Mouse (Mus musculus): ENCODE measurements at regions not wholly inside any gene's neighbourhood (a gene's known extent, or its start where the extent isn't known, plus 50 kb on each side); places are given as distances from the start of the nearest gene placed in this dataset.
"Not testable (repeated sequence)": the region's sequence is repeated elsewhere in the genome, so short reads cannot be mapped to it uniquely, and the experiment has no call there.

DNA sequence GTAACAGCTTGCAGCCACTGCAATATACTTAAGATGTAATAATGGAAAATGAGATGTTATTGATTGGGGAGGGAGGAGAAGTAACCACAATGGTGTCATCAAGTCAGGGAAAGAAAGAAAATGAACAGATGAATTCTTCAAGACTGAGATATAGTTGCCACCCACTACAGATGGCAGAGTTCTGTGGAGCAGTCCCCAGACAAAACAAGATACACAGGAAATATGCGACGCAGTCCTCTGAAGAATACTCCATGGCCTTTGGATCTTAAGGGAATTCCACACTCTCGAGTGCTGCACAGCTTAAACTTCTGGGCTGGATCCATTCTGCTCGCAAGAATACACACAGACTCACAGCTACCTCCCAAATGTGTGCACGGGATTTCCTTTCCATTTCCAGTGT is 113.4 kb downstream of the Sox4 start:
- DNase-seq (ENCODE audit: low read depth, low spot score): no peak

DNA sequence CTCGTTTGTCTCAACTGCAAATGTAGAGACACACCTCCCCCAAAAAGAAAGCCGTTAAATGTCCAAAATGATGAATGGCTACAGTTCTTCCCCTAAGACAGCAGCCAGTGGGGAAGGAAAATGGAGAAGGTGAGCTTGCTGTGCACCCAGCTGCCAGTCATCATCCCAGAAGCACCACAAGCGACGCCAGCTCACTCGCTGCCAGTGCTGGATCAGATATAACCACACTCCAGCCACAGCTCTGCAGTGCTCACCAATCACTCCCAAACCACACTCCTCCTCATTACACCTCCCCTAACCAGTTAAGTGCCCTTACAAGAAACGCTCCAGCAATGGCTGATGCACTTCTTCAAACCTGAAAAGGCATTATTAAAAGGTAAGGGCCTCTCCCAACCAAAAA is 114.4 kb downstream of the Sox4 start:
- DNase-seq (ENCODE audit: low read depth, low spot score): peak; percentile 37

DNA sequence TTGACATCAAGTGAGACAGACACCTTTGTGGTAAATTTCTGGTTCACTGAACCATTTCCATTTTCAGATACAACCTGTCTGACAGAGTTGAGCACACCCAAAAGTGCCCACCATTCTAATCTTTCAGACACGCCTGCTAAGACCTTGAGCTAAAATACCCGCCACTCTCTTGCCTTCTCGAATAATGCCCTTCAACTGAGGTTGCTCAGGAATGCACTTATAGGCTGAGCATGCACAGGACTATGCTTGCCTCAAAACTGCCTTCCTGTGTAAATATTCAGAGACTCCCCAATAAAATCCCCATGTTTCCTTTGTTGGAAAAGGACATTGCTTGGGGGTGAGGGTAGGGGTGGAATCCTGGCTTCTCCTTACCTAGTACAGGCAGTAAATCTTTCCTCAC is 115.3 kb downstream of the Sox4 start:
- no peak for DNase-seq (ENCODE audit: low read depth, low spot score)

DNA sequence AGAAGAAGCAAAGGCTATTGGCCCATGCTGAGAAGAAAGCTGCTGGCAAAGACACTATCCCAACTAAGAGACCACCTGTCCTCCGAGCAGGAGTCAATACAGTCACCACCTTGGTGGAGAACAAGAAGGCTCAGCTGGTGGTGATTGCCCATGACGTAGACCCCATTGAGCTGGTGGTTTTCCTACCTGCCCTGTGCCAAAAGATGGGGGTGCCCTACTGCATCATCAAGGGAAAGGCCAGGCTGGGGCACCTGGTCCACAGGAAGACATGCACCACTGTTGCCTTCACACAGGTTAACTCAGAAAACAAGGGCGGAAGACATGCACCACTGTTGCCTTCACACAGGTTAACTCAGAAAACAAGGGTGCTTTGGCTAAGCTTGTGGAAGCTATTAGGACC is 116.3 kb downstream of the Sox4 start:
- DNase-seq (ENCODE audit: low read depth, low spot score): not testable (repeated sequence)

DNA sequence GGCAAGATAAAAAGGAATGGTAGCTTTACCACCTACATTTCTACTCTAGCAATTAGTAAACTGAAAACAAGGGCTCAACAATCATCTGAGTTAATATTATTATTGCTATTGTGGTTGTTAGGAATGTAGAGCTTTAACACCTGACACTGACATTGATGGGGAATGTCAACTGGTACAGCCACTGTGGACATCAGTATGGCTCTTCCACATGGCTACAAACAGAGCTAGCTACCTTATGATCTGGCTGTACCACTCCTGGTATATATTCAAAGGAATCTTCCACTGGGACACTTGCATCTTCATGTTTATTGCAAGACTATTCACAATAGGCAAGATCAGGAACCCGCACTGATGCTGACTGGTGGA is 119.8 kb downstream of the Sox4 start:
- DNase-seq (ENCODE audit: low read depth, low spot score): no peak

DNA sequence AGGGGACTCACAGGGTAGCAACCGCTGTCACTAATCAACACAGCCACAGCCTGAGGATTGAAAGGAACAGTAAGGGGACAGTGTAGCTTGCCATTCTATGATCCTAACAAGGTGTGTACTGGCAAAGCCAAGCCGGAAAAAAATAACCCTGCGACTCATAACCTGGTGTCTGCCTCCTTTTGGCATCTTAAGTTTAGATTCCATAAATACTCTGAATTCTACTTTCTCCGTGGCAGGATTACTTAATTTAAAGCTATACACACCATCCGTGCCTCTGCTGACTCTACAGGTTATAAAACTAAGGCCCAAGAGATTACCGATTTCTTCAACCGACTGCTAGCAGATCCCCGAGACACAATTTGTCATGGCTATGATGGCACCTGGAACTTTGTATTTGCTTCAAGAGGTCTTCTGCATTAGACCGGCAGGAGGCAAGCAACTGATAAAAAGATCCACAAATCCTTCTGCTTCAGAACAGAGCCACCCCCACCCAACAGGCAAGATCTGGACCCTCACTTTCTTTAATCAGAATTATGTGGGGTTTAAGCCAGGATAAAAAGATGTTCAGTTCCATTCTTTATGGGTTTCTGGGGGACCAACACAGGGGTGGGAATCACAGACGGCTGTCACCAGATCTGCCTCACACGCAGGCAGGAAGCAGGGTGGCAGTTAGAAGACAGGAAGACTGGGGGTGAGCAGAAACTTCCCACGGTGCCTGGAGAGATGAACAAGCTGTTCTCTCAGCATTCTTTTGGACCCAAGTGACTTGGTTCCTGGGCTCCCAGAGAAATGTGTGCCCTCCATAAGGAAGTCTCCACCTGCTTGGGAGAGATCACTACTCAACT is 120.4 kb downstream of the Sox4 start:
- DNase-seq (ENCODE audit: low read depth, low spot score): no peak

DNA sequence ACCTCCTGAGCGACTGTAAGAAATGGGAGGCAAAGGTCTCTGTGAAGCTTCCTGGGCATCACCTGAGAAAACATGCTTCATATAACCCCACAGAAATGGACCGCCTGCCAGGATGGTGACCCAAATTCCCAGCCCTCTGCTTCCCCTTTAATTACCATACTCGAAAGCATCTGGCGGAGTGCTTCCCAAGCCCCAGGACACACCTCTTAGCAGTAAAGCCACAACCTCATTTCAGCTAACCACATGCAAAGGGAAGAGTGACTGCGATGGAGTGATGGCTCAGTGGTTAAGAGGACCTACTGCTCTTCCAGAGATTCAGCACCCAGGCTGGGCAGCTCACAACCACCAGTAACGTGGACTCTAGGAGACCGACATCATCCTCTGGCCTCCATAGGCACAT is 127.2 kb downstream of the Sox4 start:
- no peak for DNase-seq (ENCODE audit: low read depth, low spot score)

DNA sequence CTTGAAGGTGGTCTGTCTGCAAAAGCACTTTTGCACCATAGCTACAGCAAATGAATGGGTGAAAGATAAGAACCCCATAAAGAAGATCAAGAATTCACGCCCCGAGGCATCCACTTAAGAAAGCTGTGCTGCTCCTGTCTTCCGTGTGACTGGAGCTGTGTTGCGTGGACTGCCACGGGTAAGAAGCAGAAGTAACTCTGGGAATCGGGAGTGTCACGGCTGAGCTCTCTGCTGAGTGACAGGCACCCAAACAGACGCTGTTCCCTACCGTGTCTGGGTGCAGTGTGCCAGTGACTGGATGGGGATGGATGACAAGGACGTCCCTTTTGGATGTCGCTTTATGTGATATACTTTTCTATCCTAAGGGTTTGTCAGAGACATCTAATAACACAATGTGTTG is 129.5 kb downstream of the Sox4 start:
- DNase-seq (ENCODE audit: low read depth, low spot score): no peak

DNA sequence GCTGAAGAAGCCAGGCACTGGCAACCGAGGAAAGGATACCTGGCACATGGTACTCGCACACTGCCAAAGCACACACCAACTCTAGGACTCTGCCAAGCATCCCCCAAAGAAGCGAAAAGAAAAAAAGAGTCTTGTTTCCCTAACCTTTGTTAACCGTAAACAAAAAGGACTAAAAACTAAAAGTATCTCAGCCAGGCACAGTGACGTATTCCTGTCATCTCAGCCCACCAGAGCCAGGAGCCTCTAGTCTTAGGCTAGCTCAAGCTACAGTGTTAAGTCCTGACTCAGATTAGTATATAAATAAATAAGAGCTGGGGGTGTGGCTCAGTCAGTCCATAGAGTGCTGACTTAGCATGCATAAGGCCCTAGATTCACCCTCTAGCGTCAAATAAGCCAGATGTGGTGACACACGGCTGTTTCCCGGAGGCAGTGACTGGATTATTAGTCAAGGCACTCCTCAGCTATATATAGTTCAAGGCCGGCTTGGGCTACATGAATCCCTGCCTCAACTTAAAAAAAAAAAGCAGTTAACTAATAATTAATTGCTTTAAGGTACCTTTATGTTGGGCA is 130.1 kb downstream of the Sox4 start:
- DNase-seq (ENCODE audit: low read depth, low spot score): no peak

DNA sequence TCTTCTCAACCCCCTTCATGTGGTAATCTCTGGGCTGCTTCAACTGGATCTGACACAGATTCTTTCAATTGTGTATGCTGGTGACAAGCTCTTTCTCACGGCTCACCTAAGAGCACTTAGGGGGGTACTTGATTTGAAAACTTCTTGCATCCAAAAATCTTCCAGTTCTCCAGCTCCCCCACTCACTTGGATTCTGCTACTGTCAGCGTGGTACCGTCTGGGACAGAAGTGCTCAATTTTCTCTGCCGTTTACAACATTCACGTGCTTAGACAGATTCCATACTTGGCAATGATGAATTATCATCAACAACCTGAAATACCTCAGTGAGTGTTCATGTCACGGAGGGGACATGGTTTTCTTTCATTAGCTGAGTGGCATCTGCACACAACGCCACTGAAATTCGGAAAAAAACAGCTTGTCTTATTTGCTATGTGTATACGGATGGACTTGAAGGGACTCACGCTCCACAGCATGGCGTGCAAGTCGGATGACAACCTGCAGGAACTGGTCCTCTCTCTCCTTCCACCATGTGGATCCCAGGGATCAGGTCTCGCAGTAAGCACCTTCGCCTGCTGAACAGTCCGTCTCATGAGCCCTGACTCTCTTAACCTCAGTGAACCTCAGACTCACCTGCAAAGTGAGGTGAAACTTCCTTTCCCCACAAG is 132.5 kb downstream of the Sox4 start:
- DNase-seq (ENCODE audit: low read depth, low spot score): no peak

DNA sequence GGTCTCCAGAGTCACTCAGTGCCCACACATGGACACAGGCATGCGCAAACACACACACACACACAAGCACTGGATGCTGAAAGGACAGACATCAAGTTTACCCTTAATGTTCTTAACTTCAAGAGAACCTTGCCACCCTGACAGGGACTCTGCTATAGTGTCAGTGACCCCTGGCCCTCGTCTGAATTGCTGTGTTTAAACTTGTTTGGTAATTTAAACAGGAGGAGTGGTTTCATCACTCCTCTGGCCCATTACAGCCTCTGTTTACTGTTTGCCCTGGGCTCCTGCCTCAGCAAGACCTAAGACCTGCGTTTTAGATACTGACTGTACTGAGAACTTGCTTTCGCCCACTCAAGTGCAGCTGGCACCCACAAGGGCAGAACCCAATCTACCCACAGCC is 139.4 kb downstream of the Sox4 start:
- DNase-seq (ENCODE audit: low read depth, low spot score): no peak

DNA sequence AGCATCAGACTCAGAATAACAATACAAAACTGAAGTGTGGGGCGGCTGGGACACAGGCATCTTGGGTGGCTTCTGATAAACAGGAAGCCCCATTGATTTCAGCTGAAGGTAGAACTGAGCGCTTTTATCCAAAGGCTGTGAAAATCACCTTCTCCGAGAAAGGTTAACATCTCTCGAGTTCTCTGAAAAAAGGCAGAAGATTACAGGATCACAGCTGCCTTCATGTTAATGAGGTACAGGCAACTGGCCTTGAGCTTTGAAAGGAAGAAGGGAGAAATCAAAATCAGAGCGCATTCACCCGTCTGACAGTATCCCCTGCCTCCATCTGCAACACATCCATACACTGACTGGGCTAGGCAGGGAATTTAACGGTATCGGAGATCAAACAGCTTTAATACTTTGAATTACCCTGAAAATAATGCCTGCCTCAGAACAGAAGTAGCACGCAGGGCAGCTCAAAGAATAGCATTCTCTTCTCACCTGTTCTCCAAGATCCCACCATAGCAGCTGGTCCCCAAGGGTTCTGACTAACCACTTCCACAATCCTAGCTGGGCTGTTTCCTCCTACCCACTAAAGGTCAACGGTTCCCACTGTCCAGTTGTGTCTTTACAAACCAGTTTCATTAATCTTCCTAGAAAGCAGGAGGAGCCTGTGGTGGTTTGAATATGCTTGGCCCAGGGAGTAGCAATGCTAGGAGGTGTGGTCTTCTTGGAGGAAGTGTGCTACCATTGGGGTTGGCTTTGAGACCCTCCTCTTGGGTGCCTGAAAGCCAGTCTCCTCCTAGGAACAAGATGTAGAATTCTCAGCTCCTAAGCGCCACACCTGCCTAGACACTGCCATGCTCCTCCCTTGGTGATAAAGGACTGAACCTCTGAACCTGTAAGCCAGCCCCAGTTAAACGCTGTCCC is 141.6 kb downstream of the Sox4 start:
- no peak for DNase-seq (ENCODE audit: low read depth, low spot score)

DNA sequence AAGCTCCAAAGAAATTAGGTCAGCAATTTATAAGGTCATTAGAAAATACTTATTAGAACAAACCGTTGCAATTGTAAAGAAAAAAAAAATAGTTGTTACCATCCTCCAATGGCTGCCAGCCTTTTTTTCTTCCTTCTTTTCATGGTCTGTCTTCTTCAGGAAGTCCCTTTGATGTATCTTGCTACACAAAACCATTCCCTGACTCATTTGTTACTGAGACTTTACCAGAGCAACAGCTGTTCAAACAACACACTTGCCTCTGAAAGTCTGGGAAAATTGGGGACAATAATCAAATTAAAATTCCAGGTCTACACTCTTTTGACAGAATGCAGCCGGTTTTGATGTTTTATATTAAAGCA is 142.5 kb downstream of the Sox4 start:
- DNase-seq (ENCODE audit: low read depth, low spot score): no peak

DNA sequence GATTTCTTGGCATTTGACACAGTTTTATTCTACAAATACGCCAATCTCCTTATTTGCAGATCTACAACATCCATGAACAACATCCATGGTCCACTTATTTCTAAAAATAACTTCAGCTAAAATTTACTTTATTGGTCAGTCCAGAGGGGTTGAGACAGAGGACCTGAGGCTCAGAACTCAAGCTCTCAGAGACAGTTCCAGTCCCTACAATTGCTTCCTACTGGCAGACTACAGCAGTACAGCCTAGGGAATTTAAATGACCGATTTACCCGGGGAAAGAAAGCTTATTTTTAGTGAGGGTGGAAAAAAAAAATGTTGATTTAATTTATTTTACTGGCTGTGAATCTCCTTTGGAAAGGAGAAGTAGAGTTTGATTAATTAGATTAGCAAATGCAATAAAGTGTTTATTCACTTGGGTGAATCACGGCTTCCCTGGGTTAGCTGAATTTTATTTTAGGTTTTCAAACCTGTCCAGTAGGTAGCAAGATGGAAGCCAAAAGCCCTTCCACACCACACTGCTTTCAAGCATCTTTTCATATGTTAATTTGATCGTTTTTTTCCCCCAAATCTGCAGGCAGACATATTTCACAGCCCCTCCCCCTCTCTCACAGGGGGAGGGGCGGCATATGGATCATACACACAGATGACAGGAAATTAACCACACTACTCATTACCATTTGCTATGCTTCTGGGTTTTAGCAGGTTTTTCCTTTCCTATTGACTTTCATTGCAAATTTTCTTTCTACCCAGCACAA is 143.0 kb downstream of the Sox4 start:
- DNase-seq (ENCODE audit: low read depth, low spot score): no peak

DNA sequence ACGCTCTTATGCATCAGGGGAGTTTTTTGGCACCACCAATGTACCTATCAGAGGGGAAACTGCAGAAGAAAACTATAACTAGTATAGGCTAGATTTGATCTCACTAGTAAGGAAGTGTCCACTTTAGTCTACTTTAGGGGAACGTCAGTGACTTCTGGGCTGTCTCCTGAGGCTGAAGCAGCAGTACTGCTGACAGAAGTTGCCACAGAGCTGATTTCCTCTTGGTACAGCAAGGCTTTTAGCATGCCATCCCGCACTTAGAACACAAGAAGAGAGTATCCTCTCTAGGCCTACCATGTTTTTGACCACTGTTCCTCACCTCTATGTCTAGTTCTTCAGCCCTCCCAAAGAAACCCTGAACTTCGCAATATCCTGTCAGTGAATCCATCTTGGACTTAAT is 148.2 kb downstream of the Sox4 start:
- DNase-seq (ENCODE audit: low read depth, low spot score): no peak

DNA sequence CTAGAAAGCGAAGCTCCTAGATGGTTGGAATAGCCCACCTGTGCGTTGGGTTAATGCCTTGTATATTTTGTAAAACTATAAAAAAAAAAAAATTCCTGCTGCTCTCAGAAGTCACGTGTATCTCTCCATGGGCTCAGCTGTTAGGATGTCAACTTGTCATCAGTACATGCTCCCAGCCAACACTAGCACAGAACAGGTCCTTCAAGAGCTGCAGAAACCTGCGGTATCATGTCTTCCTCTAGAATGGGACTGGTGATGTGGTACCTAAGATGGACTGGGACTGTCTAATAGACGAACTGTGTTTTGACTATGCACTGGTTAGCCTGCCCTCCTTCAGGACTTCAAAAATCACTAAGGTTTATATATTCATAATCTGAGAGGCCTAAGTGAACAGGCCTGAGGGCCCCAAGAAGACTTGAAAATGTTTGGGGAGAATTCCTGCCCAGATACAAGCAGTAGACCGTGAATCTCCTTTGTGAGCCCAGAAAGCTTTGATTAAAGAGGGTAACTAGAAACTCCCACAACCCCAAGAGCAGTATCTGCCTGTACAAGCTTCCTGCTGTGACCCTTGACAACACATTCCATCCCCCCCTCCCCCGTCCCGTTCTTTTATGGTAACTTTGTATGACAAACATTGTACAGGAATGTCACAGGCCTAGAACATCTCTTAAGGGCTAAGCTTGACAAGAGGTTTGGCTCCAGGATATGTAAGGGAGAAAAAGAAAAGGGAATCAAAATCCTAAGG is 152.1 kb downstream of the Sox4 start:
- no peak for DNase-seq (ENCODE audit: low read depth, low spot score)

DNA sequence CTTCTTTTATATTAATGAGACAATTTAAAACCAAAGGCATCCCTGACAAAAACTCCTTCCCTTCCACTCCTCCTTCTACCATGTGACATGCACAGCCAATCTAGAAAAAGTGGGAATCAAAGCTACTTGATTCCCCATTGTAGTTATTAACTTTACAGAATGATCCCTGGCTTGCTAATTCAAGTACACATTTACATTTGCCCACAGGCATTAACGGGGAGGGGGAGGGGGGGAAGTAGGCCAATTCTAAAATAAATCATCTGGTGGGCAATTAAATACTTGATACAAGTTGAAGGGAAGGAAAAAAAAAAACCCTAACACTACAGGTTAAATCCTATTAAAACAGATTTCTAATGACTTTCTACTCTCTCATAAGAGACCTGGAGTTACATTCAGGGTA is 152.8 kb downstream of the Sox4 start:
- DNase-seq (ENCODE audit: low read depth, low spot score): no peak

DNA sequence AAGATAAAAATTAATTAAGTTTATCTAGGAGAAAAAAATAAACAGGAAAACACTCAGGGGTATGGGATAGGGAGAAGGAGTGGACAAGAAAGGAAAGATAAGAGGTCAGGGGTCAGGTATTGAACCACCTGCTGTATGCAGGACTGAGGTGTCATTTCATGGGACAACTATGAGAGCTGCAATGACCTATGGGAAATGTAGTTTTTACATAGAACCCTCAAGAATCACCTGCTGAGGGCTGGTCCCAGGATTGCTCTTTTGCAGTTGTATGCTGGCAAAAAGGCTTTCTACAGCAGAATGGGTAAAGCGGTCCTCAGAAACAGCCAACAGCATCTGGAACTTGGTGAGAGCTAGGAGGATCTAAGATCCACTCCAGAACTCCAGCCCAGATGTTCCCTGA is 154.0 kb downstream of the Sox4 start:
- DNase-seq (ENCODE audit: low read depth, low spot score): no peak

DNA sequence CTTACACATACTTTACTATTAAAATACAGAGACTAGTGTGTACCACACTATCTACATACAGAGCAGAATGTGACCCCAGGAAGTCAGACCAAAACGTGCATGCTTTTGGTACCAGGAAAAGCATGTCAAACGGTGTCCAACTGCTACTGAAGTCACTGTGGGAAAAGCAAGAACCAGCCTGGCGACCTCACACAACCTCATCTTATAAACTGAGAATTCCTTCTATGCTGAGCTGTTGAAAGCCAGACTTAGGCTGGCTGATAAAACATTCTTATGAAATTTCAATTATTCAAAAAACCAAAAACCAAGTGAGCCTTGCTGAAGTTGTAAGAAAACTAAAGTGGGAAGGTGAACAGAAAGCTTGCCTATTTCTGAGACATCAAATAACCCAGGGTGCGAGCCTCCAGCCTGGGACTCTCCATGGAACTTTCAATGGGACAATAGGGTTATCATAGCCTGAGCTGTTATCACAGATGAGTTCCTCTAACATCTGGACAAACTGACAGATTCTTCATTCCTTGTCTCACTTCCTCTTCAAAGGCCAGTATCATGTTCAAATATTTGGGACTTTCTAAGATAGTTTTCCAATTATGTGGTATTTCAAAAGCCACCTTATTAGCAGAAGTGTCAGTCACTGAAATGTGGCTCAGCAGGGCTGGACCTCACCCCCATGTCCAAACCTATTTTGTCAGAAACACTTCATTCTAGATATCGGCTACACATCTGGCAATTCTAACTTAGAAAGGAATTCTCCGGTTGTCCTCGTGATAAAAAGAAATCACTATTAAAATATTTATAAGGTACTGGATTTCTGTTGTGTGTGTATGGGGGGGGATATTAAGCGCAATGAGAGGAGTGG is 155.7 kb downstream of the Sox4 start:
- DNase-seq (ENCODE audit: low read depth, low spot score): no peak

DNA sequence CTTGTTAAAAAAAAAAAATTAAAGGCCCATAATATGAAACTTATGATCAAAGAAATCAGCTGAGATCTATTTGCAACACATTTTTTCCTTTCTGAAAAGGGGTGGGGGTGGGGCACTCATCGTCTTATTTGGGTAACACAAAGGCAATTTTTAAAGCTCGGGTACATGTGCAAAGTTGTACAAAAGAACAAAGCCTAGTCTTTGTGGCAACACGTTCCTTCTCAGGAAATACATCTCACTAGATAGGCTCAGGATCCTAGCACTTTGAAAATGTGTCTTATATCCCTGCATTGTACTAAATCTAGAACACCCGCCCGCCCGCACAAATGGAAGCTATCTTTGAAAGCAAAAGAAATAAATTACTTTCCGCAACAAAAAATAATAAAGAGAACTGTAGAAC is 158.2 kb downstream of the Sox4 start:
- DNase-seq (ENCODE audit: low read depth, low spot score): no peak

Measured in forelimb bud, embryonic 11.5 days (tissue).